Mouse (Mus musculus): ENCODE measurements around the gene Msl3l2. TPM values are rescaled to one million over a fixed set of nuclear protein-coding genes. Genes with fewer than 3 reads are reported as not detected.
A peak's percentile ranks its signal among the peaks of the same experiment; 100 is the strongest.

Gene Msl3l2
- total RNA-seq (2021) = 1 to 10 TPM; 6.5 to 7.8 TPM
- long read RNA-seq, experiment 1, transcript Msl3l2-201 (2 exons, 2,140 nt) = major isoform, 5 of 15 reads
- long read RNA-seq, experiment 1, partial matches to known transcripts = 0 of 15 reads
- long read RNA-seq, experiment 1, other reads (novel, unspliced or antisense) = 10 of 15 reads
- long read RNA-seq, experiment 2, transcript Msl3l2-201 (2 exons, 2,140 nt) = major isoform, 9 of 32 reads
- long read RNA-seq, experiment 2, partial matches to known transcripts = 0 of 32 reads
- long read RNA-seq, experiment 2, other reads (novel, unspliced or antisense) = 23 of 32 reads

GRCm38 (mm10) chr10:56106333-56106995 lies at the start of gene Msl3l2:
Msl3l2 (plus strand) TSS chr10:56106917.
- DNase-seq (ENCODE audit: low spot score in 2 of 2) = peak; percentile 86 to 87

- DNase-seq (ENCODE audit: low spot score in 2 of 2) = no peak
Measured at GRCm38 (mm10) chr10:56058979-56059422, 47.7 kb upstream of the Msl3l2 start.

GRCm38 (mm10) chr10:56061238-56061830 lies 45.4 kb upstream of the Msl3l2 start:
- DNase-seq (ENCODE audit: low spot score in 2 of 2) = no peak

GRCm38 (mm10) chr10:56062746-56063145 lies 44.0 kb upstream of the Msl3l2 start:
- DNase-seq (ENCODE audit: low spot score in 2 of 2) = no peak

- DNase-seq (ENCODE audit: low spot score in 2 of 2) = no peak
Measured at GRCm38 (mm10) chr10:56089714-56090113, 17.0 kb upstream of the Msl3l2 start.

- DNase-seq (ENCODE audit: low spot score in 2 of 2) = no peak
Measured at GRCm38 (mm10) chr10:56094586-56094985, 12.1 kb upstream of the Msl3l2 start.

- no peak for DNase-seq (ENCODE audit: low spot score in 2 of 2)
Measured at GRCm38 (mm10) chr10:56096757-56097156, 10.0 kb upstream of the Msl3l2 start.

- no peak for DNase-seq (ENCODE audit: low spot score in 2 of 2)
Measured at GRCm38 (mm10) chr10:56099126-56099525, 7.6 kb upstream of the Msl3l2 start.

GRCm38 (mm10) chr10:56099641-56100310 lies 6.9 kb upstream of the Msl3l2 start:
- DNase-seq (ENCODE audit: low spot score in 2 of 2) = no peak

GRCm38 (mm10) chr10:56106996-56107334 lies 248 bp downstream of the Msl3l2 start:
- DNase-seq (ENCODE audit: low spot score in 2 of 2) = no peak

GRCm38 (mm10) chr10:56114951-56115635 lies 8.4 kb downstream of the Msl3l2 start:
- DNase-seq (ENCODE audit: low spot score in 2 of 2) = peak; percentile 50 to 54

GRCm38 (mm10) chr10:56115636-56116180 lies 9.0 kb downstream of the Msl3l2 start:
- DNase-seq (ENCODE audit: low spot score in 2 of 2) = no peak

- no peak for DNase-seq (ENCODE audit: low spot score in 2 of 2)
Measured at GRCm38 (mm10) chr10:56126972-56127371, 20.3 kb downstream of the Msl3l2 start.

- DNase-seq (ENCODE audit: low spot score in 2 of 2) = no peak
Measured at GRCm38 (mm10) chr10:56129642-56130041, 22.9 kb downstream of the Msl3l2 start.

GRCm38 (mm10) chr10:56137191-56137590 lies 30.5 kb downstream of the Msl3l2 start:
- DNase-seq (ENCODE audit: low spot score in 2 of 2) = no peak

GRCm38 (mm10) chr10:56148920-56149319 lies 42.2 kb downstream of the Msl3l2 start:
- DNase-seq (ENCODE audit: low spot score in 2 of 2) = no peak

- no peak for DNase-seq (ENCODE audit: low spot score in 2 of 2)
Measured at GRCm38 (mm10) chr10:56156956-56157355, 50.2 kb downstream of the Msl3l2 start.

GRCm38 (mm10) chr10:56158207-56158606 lies 51.5 kb downstream of the Msl3l2 start:
- DNase-seq (ENCODE audit: low spot score in 2 of 2) = no peak

GRCm38 (mm10) chr10:56158748-56159147 lies 52.0 kb downstream of the Msl3l2 start:
- no peak for DNase-seq (ENCODE audit: low spot score in 2 of 2)

- no peak for DNase-seq (ENCODE audit: low spot score in 2 of 2)
Measured at GRCm38 (mm10) chr10:56164411-56164810, 57.7 kb downstream of the Msl3l2 start.

- no peak for DNase-seq (ENCODE audit: low spot score in 2 of 2)
Measured at GRCm38 (mm10) chr10:56165758-56166157, 59.0 kb downstream of the Msl3l2 start.
